Comparison of ENCODE assay signal across 9 mouse cellular contexts in genomic region chrX:161790182-161790581, GRCm38 (mm10).
DNase-seq lines count a peak whose midpoint lies in the region; ATAC-seq and TF ChIP-seq lines count a peak whose summit lies in the region.
"Had no signal": no experiment of that assay in that cellular context is flagged by ENCODE, and none has a peak within 500 bp of the region (broad histone marks: within the 10 kb centered on the region; RNA-seq: fewer than 3 reads in every experiment).

No protein-coding gene starts in this region.

- H3K4me1 ChIP-seq in heart, postnatal 0 days (ENCODE audit: control insufficient read depth, insufficient read depth), result no peaks in the 10 kb centered on the region
- no peaks in the 10 kb centered on the region for H3K4me1 ChIP-seq in hindbrain, postnatal 0 days (ENCODE audit: insufficient read depth, low read length)
- H3K4me1 ChIP-seq in forebrain, embryonic 11.5 days (replicated peaks; ENCODE audit: control insufficient read depth, insufficient read depth, low read length), result no peaks in the 10 kb centered on the region
- H3K4me1 ChIP-seq: liver, embryonic 15.5 days had no signal

- H3K9ac ChIP-seq in heart, postnatal 0 days (replicated peaks; ENCODE audit: low read depth, low read length), result no peak overlapping the region
- no peak overlapping the region for H3K9ac ChIP-seq in hindbrain, postnatal 0 days (replicated peaks; ENCODE audit: low read length)
- no peak overlapping the region for H3K9ac ChIP-seq in forebrain, embryonic 11.5 days (ENCODE audit: low read length)
- H3K9ac ChIP-seq: liver, embryonic 15.5 days had no signal

- no peak for ATAC-seq in heart, postnatal 0 days (ENCODE audit: insufficient read depth, low read depth)
- no peak for ATAC-seq in hindbrain, postnatal 0 days
- ATAC-seq in forebrain, embryonic 11.5 days (replicated peaks; ENCODE audit: low FRiP score), result no peak

- WGBS in heart, postnatal 0 days, result 22% methylated on average over 6 of the region's 6 CpGs
- WGBS in hindbrain, postnatal 0 days, result 25% methylated on average over 6 of the region's 6 CpGs
- 32% methylated on average over 6 of the region's 6 CpGs for WGBS in forebrain, embryonic 11.5 days

- H3K36me3 ChIP-seq in heart, postnatal 0 days (replicated peaks; ENCODE audit: control insufficient read depth, insufficient read depth, low read length), result no peaks in the 10 kb centered on the region
- H3K36me3 ChIP-seq in hindbrain, postnatal 0 days (ENCODE audit: insufficient read depth, low read length), result no peaks in the 10 kb centered on the region
- H3K36me3 ChIP-seq in forebrain, embryonic 11.5 days (ENCODE audit: control insufficient read depth, insufficient read depth, low read length), result no peaks in the 10 kb centered on the region
- H3K36me3 ChIP-seq: liver, embryonic 15.5 days had no signal

- no peak overlapping the region for H3K4me2 ChIP-seq in heart, postnatal 0 days (ENCODE audit: low read depth, low read length)
- no peak overlapping the region for H3K4me2 ChIP-seq in hindbrain, postnatal 0 days (ENCODE audit: low read depth, low read length)
- no peak overlapping the region for H3K4me2 ChIP-seq in forebrain, embryonic 11.5 days (ENCODE audit: low read depth, low read length, severe bottlenecking)
- H3K4me2 ChIP-seq: liver, embryonic 15.5 days had no signal

- H3K9me3 ChIP-seq in heart, postnatal 0 days (replicated peaks; ENCODE audit: control insufficient read depth, low read length), result no peaks in the 10 kb centered on the region
- H3K9me3 ChIP-seq in hindbrain, postnatal 0 days (ENCODE audit: low read length), result no peaks in the 10 kb centered on the region
- no peaks in the 10 kb centered on the region for H3K9me3 ChIP-seq in forebrain, embryonic 11.5 days (ENCODE audit: control insufficient read depth, low read length)
- H3K9me3 ChIP-seq: liver, embryonic 15.5 days had no signal

- DNase-seq in heart, postnatal 0 days (ENCODE audit: low spot score), result no peak
- no peak for DNase-seq in heart, adult 9 months (ENCODE audit: low spot score in 2 of 2)
- DNase-seq in ovary, postnatal 14 days (ENCODE audit: low spot score), result peak; percentile 5
- no peak for DNase-seq in ovary, postnatal 10 days (ENCODE audit: low spot score)
- DNase-seq in hindbrain, postnatal 0 days (ENCODE audit: low spot score), result peak; percentile 71
- DNase-seq in right cerebral cortex, postnatal 4 days, result peak; percentile 15
- no peak for DNase-seq in urinary bladder, adult 2 months (ENCODE audit: low spot score)
- no peak for DNase-seq in forebrain, embryonic 11.5 days (ENCODE audit: low spot score)

- H3K27me3 ChIP-seq in heart, postnatal 0 days (ENCODE audit: control insufficient read depth, insufficient read depth, low read length), result no peaks in the 10 kb centered on the region
- H3K27me3 ChIP-seq in hindbrain, postnatal 0 days (ENCODE audit: insufficient read depth, low read length), result no peaks in the 10 kb centered on the region
- H3K27me3 ChIP-seq in forebrain, embryonic 11.5 days (ENCODE audit: control insufficient read depth, insufficient read depth, low read length), result peaks cover 12% of the 10 kb centered on the region
- H3K27me3 ChIP-seq: liver, embryonic 15.5 days had no signal

- no peak overlapping the region for H3K27ac ChIP-seq in heart, postnatal 0 days (ENCODE audit: low read depth)
- no peak overlapping the region for H3K27ac ChIP-seq in hindbrain, postnatal 0 days
- no peak overlapping the region for H3K27ac ChIP-seq in forebrain, embryonic 11.5 days (ENCODE audit: low read depth, low read length)
- H3K27ac ChIP-seq: liver, embryonic 15.5 days had no signal

- TF ChIP-seq EP300 in heart, postnatal 0 days (IDR thresholded peaks at IDR 0.05; ENCODE audit: low read depth), result no peak

- H3K4me3 ChIP-seq in heart, postnatal 0 days (ENCODE audit: low read depth, low read length), result no peak overlapping the region
- no peak overlapping the region for H3K4me3 ChIP-seq in hindbrain, postnatal 0 days (ENCODE audit: low read length)
- no peak overlapping the region for H3K4me3 ChIP-seq in forebrain, embryonic 11.5 days (ENCODE audit: low read depth, low read length)
- H3K4me3 ChIP-seq: liver, embryonic 15.5 days had no signal

- peak; percentile 59 for TF ChIP-seq CTCF in heart, postnatal 0 days (IDR thresholded peaks at IDR 0.05; ENCODE audit: low read depth)
- peak; percentile 71 for TF ChIP-seq CTCF in hindbrain, postnatal 0 days (IDR thresholded peaks at IDR 0.05; ENCODE audit: low read depth)

Comparison
In these comparisons a context has a peak if more than half of its experiments do, and no peak if none do; other contexts are left out.
1. DNase-seq: peak in ovary, postnatal 14 days (single experiment), hindbrain, postnatal 0 days (single experiment) and right cerebral cortex, postnatal 4 days (single experiment); none in heart, postnatal 0 days (single experiment), heart, adult 9 months (0 of 2), ovary, postnatal 10 days (single experiment), urinary bladder, adult 2 months (single experiment) and forebrain, embryonic 11.5 days (single experiment).